Mouse (Mus musculus): ENCODE results near the gene Foxl1.

DNA sequence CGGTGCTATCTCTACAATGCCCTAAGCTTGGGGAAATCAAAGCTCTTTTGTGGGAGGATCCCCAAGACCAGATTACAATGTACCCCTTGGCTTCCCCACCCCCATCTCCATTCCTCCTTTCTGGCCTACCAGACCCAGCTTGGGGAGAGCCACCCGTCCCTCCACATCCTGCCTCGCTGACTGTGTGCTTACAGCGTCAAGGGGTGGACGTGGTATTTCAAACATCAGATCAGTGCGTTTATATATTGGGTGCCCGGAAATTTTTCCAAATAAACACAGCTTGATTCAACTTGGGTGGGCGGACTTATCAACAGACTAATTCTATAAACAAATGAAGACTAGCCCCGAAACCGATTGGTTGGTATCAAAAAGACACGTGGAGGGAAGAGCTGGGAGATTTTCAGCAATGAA is 444 bp upstream of the Foxl1 start:
- TF ChIP-seq POLR2A (IDR thresholded peaks at IDR 0.05; ENCODE audit: borderline replicate concordance, insufficient read depth, low read length): no peak
- TF ChIP-seq CTCF (IDR thresholded peaks at IDR 0.05; ENCODE audit: borderline replicate concordance, insufficient read depth, low read depth, low read length): no peak

All from cerebellum, adult 2 months (tissue).